Mouse (Mus musculus): ENCODE results near the gene Ankrd55.

DNA sequence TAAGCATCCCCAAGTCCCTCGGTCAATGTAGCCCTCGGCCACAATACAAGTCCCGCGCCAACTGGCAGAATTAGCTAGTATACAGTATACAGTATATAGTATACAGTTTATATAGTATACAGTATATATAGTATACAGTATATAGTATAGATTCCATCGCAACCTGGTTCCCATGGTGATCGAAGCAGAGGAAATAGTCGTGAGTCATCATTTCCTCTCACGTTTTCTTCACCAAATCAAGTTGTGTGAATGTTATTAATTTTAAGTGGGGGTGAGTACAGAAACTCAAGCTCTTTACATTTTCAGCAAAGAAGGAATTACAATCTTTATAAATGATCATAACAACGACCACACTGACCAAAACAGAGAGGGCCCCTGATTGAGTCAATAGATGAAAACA, 96.8 kb downstream of the Ankrd55 start:
- TF ChIP-seq CTCF (conservative IDR thresholded peaks at IDR 0.05; ENCODE audit: low read length) (no peak), NANOG (IDR thresholded peaks at IDR 0.05; ENCODE audit: borderline replicate concordance, low read length) (no peak), POU5F1 (IDR thresholded peaks at IDR 0.05; ENCODE audit: borderline replicate concordance, low read length) (no peak)

Data from E14TG2a.4 (cell line).